Mouse (Mus musculus) MEL (cell line): Measurements from ENCODE around the gene Slc37a3. TPM values are rescaled to one million over a fixed set of nuclear protein-coding genes. Genes with fewer than 3 reads are reported as not detected.

Experiments used
- DNase-seq: peaks from one replicate; pipeline ENCODE4 v3.0.0; 2011; ENCODE audit warnings: low read depth, low spot score
- H3K27ac ChIP-seq: 2 replicates; pipeline ENCODE4 v1.5.1; 2012; ENCODE audit warnings: low read depth, mild to moderate bottlenecking, control low read depth, low read length, moderate library complexity; ENCODE audit not compliant: control insufficient read depth
- H3K27me3 ChIP-seq, 2 experiments: fragments of 150-350 bp in 1 of 2; sonication (generic) in 1 of 2; 2 replicates each; pipeline ENCODE4 v1.6.1; 2012; ENCODE audit warnings: low read length in 2 of 2, mild to moderate bottlenecking in 2 of 2, improper control_type of control experiment in 1 of 2, moderate library complexity in 1 of 2; ENCODE audit not compliant: insufficient read depth in 2 of 2, control insufficient read depth in 1 of 2
- H3K36me3 ChIP-seq, 2 experiments: 2 replicates each; pipeline ENCODE4 v1.6.1; 2012 to 2014; ENCODE audit warnings: low read length in 2 of 2, improper control_type of control experiment in 1 of 2, inconsistent platforms in 1 of 2, mild to moderate bottlenecking in 1 of 2; ENCODE audit not compliant: insufficient read depth in 2 of 2, control insufficient read depth in 1 of 2
- H3K4me1 ChIP-seq, 2 experiments: fragments of 150-350 bp in 1 of 2; sonication (generic) in 1 of 2; 2 replicates each; pipeline ENCODE4 v1.6.1; 2012; ENCODE audit warnings: low read length in 2 of 2, improper control_type of control experiment in 1 of 2, mild to moderate bottlenecking in 1 of 2; ENCODE audit not compliant: insufficient read depth in 2 of 2, control insufficient read depth in 1 of 2
- H3K4me3 ChIP-seq, 2 experiments: fragments of 150-350 bp in 1 of 2; sonication (generic) in 1 of 2; 2 replicates each; pipeline ENCODE4 v1.5.1; 2012; ENCODE audit warnings: low read depth in 2 of 2, low read length in 2 of 2, mild to moderate bottlenecking in 2 of 2, moderate library complexity in 2 of 2, control low read depth in 1 of 2, improper control_type of control experiment in 1 of 2; ENCODE audit not compliant: control insufficient read depth in 1 of 2, insufficient read depth in 1 of 2
- H3K79me2 ChIP-seq: 2 replicates; pipeline ENCODE4 v1.6.1; 2012; ENCODE audit warnings: mild to moderate bottlenecking, low read length, moderate library complexity; ENCODE audit not compliant: control insufficient read depth, poor library complexity, insufficient read depth
- H3K9ac ChIP-seq: 2 replicates; pipeline ENCODE4 v1.6.1; 2012; ENCODE audit warnings: low read depth, mild to moderate bottlenecking, control low read depth, low read length, moderate library complexity; ENCODE audit not compliant: control insufficient read depth, poor library complexity, severe bottlenecking
- H3K9me3 ChIP-seq: fragments of 150-350 bp; sonication (generic); replicated peaks from 2 replicates; pipeline ENCODE4 v1.6.1; 2012; ENCODE audit warnings: mild to moderate bottlenecking, low read length, improper control_type of control experiment, moderate library complexity; ENCODE audit not compliant: insufficient read depth
- BHLHE40 ChIP-seq: IDR thresholded peaks from 2 replicates; pipeline ENCODE4 v1.6.1; 2012; ENCODE audit warnings: low read depth, mild to moderate bottlenecking, inconsistent platforms, low read length, improper control_type of control experiment, borderline replicate concordance
- CHD2 ChIP-seq: IDR thresholded peaks from 2 replicates; pipeline ENCODE4 v1.6.1; 2011; ENCODE audit warnings: low read length, improper control_type of control experiment
- CTCF ChIP-seq, 3 experiments: IDR thresholded peaks in 2 of 3; conservative IDR thresholded peaks in 1 of 3; 2 replicates each; pipeline ENCODE4 v1.5.1; 2011 to 2012; ENCODE audit warnings: low read length in 3 of 3, low read depth in 2 of 3, mild to moderate bottlenecking in 2 of 3, improper control_type of control experiment in 1 of 3, inconsistent platforms in 1 of 3, mixed read lengths in 1 of 3, moderate library complexity in 1 of 3; ENCODE audit not compliant: control insufficient read depth in 1 of 3, insufficient read depth in 1 of 3, poor library complexity in 1 of 3, severe bottlenecking in 1 of 3
- E2F4 ChIP-seq: IDR thresholded peaks from 2 replicates; pipeline ENCODE4 v1.6.1; 2011; ENCODE audit warnings: low read depth, low read length, improper control_type of control experiment, borderline replicate concordance
- EP300 ChIP-seq, 2 experiments: IDR thresholded peaks; 2 replicates each; pipeline ENCODE4 v1.6.1; 2011; ENCODE audit warnings: improper control_type of control experiment in 2 of 2, low read length in 2 of 2, low read depth in 1 of 2, mild to moderate bottlenecking in 1 of 2
- JUND ChIP-seq: IDR thresholded peaks from 2 replicates; pipeline ENCODE4 v1.6.1; 2011; ENCODE audit warnings: low read depth, mild to moderate bottlenecking, improper control_type of control experiment, low read length
- KAT2A ChIP-seq: conservative IDR thresholded peaks from 2 replicates; pipeline ENCODE4 v1.6.1; 2012; ENCODE audit warnings: low read depth, low read length, improper control_type of control experiment, inconsistent platforms
- MAFK ChIP-seq: IDR thresholded peaks from 2 replicates; pipeline ENCODE4 v1.6.1; 2011; ENCODE audit warnings: low read depth, mild to moderate bottlenecking, low read length, improper control_type of control experiment, borderline replicate concordance
- MAX ChIP-seq: IDR thresholded peaks from 2 replicates; pipeline ENCODE4 v1.6.1; 2011; ENCODE audit warnings: low read length, improper control_type of control experiment
- NELFE ChIP-seq: IDR thresholded peaks from 2 replicates; pipeline ENCODE4 v1.6.1; 2011; ENCODE audit warnings: low read depth, low read length, improper control_type of control experiment
- NRF1 ChIP-seq: IDR thresholded peaks from 2 replicates; pipeline ENCODE4 v1.6.1; 2014; ENCODE audit warnings: low read depth, mild to moderate bottlenecking, inconsistent platforms, low read length, improper control_type of control experiment, moderate library complexity; ENCODE audit not compliant: poor library complexity, insufficient read depth, severe bottlenecking
- POLR2AphosphoS5 ChIP-seq: IDR thresholded peaks from 2 replicates; pipeline ENCODE4 v1.6.1; 2012; ENCODE audit warnings: low read depth, borderline replicate concordance, mild to moderate bottlenecking, inconsistent platforms, low read length, moderate library complexity, mixed read lengths
- SIN3A ChIP-seq: IDR thresholded peaks from 2 replicates; pipeline ENCODE4 v1.6.1; 2012; ENCODE audit warnings: low read length, improper control_type of control experiment, inconsistent platforms
- SMC3 ChIP-seq: IDR thresholded peaks from 2 replicates; pipeline ENCODE4 v1.6.1; 2011; ENCODE audit warnings: low read depth, low read length, improper control_type of control experiment
- TAL1 ChIP-seq: IDR thresholded peaks from 2 replicates; pipeline ENCODE4 v1.6.1; 2012; ENCODE audit warnings: mild to moderate bottlenecking, inconsistent platforms, low read length, moderate library complexity, mixed read lengths
- TCF12 ChIP-seq: IDR thresholded peaks from 2 replicates; pipeline ENCODE4 v1.6.1; 2014; ENCODE audit warnings: low read depth, mild to moderate bottlenecking, inconsistent platforms, low read length, improper control_type of control experiment, moderate library complexity
- UBTF ChIP-seq: IDR thresholded peaks from 2 replicates; pipeline ENCODE4 v1.6.1; 2012; ENCODE audit warnings: low read depth, mild to moderate bottlenecking, inconsistent platforms, low read length, improper control_type of control experiment, moderate library complexity, borderline replicate concordance; ENCODE audit not compliant: insufficient read depth
- ZKSCAN1 ChIP-seq: IDR thresholded peaks from 2 replicates; pipeline ENCODE4 v1.6.1; 2012; ENCODE audit warnings: low read depth, mild to moderate bottlenecking, inconsistent platforms, low read length, improper control_type of control experiment, moderate library complexity
- ZNF384 ChIP-seq: IDR thresholded peaks from 2 replicates; pipeline ENCODE4 v1.6.1; 2012; ENCODE audit warnings: low read depth, mild to moderate bottlenecking, inconsistent platforms, low read length, improper control_type of control experiment
- polyA plus RNA-seq, 2 experiments: library from polyadenylated mRNA; stranded (reverse) in 1 of 2; unstranded in 1 of 2; fragments of >175 nt in 1 of 2; fragments of >200 nt in 1 of 2; gene quantifications; 2 replicates each; pipeline versions ENCODE4 v1.2.1 to v1.2.4; 2012; ENCODE audit warnings: low replicate concordance in 2 of 2, low read depth in 1 of 2; ENCODE audit not compliant: insufficient read length in 2 of 2, insufficient read depth in 1 of 2, missing spikeins in 1 of 2
- total RNA-seq: library from RNA; depleted of rRNA; stranded (reverse); fragments of 300-350 nt; gene quantifications from 2 replicates; pipeline ENCODE4 v1.2.3, GENCODE M21; 2012

Gene Slc37a3
- total and polyA plus RNA-seq, 3 experiments = 4.9 to 12.0 TPM; not detected in 1

GRCm38 (mm10) chr6:39395916-39396315 is 18.4 kb upstream of the Slc37a3 start:
- Histone ChIP-seq H3K27ac (no peak overlapping the region), H3K4me3 (no peak overlapping the region), H3K27me3 (no peaks in the 10 kb centered on the region), H3K36me3 (no peaks in the 10 kb centered on the region), H3K4me1 (no peaks in the 10 kb centered on the region), H3K79me2 (no peaks in the 10 kb centered on the region), H3K9me3 (no peaks in the 10 kb centered on the region), H3K9ac (no peak overlapping the region)
- no peak for DNase-seq
- TF ChIP-seq JUND = no peak
- no peak for TF ChIP-seq SIN3A
- TF ChIP-seq EP300 (IDR thresholded peaks at IDR 0.05; ENCODE audit: low read depth in 1 of 2, low read length in 2 of 2) = no peak
- TF ChIP-seq E2F4 = no peak
- no peak for TF ChIP-seq TCF12
- no peak for TF ChIP-seq CTCF (IDR thresholded peaks at IDR 0.05 in 2 of 3, conservative IDR thresholded peaks at IDR 0.05 in 1 of 3; ENCODE audit: control insufficient read depth in 1 of 3, insufficient read depth in 1 of 3, low read depth in 2 of 3, low read length in 3 of 3, poor library complexity in 1 of 3, severe bottlenecking in 1 of 3)
- no peak for TF ChIP-seq POLR2AphosphoS5
- no peak for TF ChIP-seq TAL1
- TF ChIP-seq MAX = no peak
- TF ChIP-seq MAFK = no peak

GRCm38 (mm10) chr6:39395471-39395870 is 18.0 kb upstream of the Slc37a3 start:
- Histone ChIP-seq H3K9me3 (no peaks in the 10 kb centered on the region), H3K27ac (no peak overlapping the region), H3K4me3 (no peak overlapping the region), H3K36me3 (no peaks in the 10 kb centered on the region), H3K4me1 (no peaks in the 10 kb centered on the region), H3K27me3 (no peaks in the 10 kb centered on the region), H3K79me2 (no peaks in the 10 kb centered on the region), H3K9ac (no peak overlapping the region)
- no peak for TF ChIP-seq ZNF384
- TF ChIP-seq CHD2 = no peak
- no peak for TF ChIP-seq TCF12
- TF ChIP-seq NRF1 = no peak
- no peak for DNase-seq

- Histone ChIP-seq H3K4me3 (no peak overlapping the region), H3K9me3 (no peaks in the 10 kb centered on the region), H3K4me1 (no peaks in the 10 kb centered on the region; a peak in 1 of 4 replicates), H3K27me3 (no peaks in the 10 kb centered on the region), H3K79me2 (no peaks in the 10 kb centered on the region), H3K36me3 (no peaks in the 10 kb centered on the region), H3K9ac (no peak overlapping the region), H3K27ac (no peak overlapping the region)
- DNase-seq = no peak
- TF ChIP-seq ZNF384 (no peak), ZKSCAN1 (no peak), SMC3 (no peak), SIN3A (no peak), NELFE (no peak), UBTF (no peak), E2F4 (no peak), KAT2A (no peak), TAL1 (no peak), NRF1 (no peak), BHLHE40 (no peak)
These were observed 12.5 kb upstream of the Slc37a3 start for GRCm38 (mm10) chr6:39389988-39390387.
